Mouse (Mus musculus) gastrocnemius, adult 8-10 months (tissue): ENCODE data around the gene Grin2c. TPM values are rescaled to one million over a fixed set of nuclear protein-coding genes. Genes with fewer than 3 reads are reported as not detected.

Source experiments
- DNase-seq, 2 experiments: peaks; one replicate each; pipeline ENCODE4 v3.0.0; 2022; ENCODE audit warnings: low spot score in 2 of 2
- total RNA-seq, 4 experiments: library from RNA; stranded (reverse); gene quantifications; 2 replicates each; pipeline ENCODE4 v1.2.4; 2022

Gene Grin2c
- total RNA-seq, 4 experiments from 2014 or later: 0.05 to 0.16 (median 0.14) TPM

DNA sequence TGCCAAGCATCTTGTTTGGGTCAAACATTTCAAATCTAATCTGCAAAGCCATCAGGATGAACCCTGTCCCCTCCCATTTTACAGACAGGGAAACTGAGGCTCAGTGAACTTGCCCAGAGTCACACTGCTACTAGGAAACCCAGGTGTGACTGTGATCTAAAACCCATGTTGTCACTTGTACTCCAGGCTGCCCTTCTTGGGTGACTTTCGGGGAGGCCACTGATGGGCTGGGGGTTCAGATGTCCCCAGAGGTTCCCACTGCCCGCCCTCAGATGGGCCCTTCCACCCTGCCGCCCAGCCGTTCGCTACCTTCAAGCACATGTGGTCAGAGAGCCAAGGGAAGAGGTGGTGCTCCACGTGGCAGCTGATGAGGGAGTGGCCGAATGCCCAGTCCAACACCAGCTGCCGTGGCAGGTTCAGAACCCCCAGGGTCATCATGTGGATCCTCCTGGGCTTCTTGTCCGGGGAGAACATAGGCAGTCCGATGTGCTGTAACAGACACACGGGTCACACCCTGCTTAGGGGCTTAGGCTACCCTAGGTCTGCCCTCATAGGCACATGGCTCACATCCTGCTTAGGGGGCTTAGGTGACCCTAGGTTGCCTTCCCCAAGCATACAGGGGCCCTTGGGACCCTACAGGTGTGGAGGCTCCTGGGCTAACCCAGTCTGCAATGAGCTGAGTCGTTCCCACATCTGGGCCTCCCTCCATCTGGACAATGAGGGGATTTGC is 17.0 kb upstream of the Grin2c start:
- DNase-seq: no peak

DNA sequence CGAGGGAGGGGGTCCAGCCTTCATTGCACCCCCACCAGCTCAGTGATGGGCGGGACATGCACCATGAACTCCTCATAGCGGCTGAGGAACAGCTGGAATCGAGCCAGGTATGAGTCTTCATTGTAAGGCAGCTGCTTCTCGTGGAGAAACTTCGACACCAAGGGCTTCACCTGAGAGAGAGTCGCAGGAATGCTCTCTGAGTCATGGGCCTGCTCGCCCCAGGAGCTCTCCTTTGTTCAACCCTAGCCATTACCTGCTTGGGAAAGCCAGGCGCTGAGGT is 16.4 kb upstream of the Grin2c start:
- DNase-seq: no peak

DNA sequence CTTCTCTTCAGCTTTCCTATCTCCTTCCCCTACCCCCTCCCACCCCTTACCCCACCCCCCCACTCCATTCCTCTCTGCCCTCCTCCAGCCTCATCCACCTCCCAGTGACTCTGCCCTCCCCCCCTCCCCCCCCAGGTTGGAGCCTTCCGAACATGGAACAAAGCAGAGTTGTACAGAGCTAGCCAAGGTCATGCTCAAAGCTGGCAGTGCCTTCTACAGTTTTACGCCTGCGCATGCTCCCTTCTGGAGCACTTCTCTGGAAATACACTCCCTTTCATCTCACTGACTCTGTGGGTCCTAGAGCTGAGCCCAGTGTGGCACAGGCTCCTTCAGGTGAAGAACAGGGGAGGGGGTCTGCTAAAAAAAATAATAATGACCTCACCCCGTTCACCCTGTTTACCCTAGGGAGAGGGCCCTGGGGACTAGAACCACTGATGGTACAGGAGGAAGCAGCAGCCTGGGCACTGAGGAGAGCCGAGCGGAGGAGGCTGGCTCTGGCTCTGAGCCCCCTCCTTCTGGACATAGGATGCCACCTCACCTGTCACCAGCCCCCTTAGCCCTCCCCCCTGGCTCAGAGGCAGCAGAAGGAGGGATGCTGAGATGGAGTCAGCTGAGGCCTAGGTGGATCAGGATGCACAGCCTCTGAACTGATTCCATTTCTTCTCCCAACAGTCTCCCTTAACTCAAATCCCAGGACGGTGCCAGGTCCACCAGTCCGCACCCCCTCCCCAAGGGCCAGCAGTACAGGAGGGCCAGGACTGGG is 15.9 kb upstream of the Grin2c start:
- DNase-seq: no peak

DNA sequence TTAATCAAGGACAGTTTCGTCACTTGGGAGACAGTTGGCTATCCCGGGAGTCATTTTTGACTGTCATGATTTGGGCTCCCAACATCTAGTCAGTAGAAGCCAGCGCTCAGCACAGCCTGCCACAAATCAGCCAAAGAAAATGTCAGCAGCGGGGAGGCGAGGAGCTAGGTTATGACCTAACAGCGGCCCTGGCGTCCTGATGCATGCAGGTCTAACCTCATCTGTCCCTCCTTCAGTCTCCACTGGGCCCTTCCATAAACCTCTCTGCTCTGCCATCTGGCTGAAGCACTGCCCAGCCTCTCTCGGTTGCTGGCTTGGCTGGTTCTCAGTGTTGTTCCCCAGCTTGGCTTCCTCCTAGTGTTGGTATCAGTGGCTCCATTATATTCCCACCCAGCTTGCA is 15.3 kb upstream of the Grin2c start:
- DNase-seq: no peak

DNA sequence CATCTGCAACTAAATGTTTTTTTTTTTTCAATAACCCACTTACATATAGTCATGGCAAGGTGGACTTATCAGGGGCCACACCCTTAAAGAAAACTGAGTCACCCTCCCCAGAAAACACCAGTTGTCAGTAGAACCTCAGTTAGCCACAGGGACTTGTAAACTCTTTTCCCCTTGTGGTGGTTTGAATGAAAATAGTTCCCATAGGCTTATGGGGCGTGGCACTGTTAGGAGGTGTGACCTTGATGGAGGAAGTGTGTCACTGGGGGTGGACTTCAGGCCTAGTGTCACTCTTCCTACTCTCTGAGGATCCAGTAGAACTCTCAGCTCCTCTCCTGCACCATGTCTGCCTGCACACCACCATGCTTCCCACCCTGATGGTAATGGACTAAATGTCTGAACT is 12.7 kb upstream of the Grin2c start:
- no peak for DNase-seq

DNA sequence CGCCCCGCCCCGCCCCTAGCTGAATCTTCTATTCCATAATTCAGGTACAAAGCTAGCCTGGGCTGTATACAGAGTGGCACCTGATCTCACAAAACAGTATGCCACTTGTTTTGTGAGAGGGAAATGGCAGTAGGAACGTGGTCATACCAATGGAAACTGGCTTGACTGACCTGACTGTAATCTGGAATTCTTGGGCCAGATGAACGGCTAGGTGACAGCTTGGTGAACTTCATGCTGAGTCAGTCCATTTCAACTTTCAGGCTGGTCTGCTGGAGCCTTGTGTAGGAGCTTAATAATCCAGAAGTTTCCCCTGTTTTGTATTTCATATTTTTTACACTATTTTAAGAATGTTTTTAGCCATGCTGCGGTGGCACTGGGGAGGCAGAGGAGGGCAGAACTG is 11.1 kb upstream of the Grin2c start:
- DNase-seq: no peak

DNA sequence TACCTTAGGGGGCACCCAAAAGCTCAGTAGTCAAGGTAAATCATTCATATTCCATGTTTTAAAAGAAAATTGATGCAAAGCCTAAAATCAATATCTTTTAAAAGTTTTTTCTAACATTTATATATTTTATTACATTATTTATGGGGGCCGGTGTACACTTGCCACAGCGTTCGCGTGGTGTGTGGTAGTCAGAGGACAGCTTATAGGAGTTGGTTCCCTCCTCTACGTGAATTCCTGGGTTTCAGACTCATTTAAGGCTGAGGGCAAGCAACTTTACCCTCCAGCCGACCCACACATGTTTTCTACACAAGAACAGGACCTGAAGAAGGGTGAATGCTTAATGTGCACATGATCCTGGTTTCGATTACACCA is 10.5 kb upstream of the Grin2c start:
- no peak for DNase-seq

DNA sequence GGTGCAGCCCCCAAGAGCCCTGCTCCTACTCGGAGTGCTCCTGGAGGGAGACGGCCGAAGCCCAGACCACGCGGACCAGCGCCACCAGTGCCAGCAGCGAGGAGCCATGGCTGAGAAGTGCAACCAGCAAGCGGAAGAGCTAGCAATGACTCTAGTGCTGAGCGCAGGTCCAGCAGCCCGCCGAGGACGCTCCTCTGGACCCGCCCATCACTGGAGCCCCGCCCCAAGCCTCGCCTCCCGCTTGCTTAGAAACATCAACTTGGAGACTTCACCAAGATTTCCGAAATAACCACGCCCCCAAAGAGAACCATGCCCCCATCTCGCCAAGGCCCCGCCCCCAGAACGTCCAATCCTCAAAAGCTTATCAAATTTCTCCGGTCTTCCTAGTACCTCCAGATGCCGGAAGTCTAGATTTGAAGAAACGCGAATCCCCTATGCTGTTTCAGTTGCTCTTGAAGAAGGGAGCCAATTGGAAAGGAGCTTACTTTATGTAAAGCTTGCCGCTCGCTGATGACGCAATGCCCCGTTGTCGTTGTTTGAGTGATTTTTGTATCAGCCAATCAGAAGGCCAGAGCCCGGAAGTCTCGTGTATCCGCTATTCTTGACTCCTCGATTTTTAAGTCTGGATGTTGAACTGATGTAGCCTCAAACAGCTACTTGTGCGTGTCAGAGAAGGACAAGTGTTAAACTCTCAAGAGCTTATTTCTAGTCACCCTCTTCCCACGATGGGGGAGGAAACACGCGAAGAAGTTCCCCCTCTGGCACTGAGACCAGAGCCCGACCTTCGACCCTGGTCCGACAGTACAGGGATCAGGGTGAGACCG is 9.9 kb upstream of the Grin2c start, which contains the start of gene Fdxr:
Gene Fdxr, minus strand, starts transcription at position 271 of the 824 bp plus-strand sequence.
- peak; percentile 98 for DNase-seq

DNA sequence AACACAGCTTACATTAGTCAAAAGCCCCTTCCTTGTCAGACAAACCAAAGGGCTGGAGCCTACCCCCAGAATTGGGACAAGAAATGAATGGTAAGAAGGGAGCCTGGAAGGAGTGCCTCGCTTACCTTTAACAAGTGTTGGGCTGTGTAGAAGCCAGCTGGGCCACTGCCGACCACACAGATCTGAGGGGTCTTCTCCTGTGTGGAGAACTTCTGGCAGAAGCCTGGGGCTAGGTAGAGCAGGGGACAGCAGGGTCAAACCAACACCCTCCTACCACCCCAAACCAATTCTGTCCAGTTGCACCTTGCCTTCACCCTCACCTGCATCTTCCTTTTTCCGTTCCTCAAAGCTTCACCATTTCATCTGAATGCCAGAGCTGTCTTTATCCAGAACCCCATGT is 8.9 kb upstream of the Grin2c start:
- DNase-seq: no peak

DNA sequence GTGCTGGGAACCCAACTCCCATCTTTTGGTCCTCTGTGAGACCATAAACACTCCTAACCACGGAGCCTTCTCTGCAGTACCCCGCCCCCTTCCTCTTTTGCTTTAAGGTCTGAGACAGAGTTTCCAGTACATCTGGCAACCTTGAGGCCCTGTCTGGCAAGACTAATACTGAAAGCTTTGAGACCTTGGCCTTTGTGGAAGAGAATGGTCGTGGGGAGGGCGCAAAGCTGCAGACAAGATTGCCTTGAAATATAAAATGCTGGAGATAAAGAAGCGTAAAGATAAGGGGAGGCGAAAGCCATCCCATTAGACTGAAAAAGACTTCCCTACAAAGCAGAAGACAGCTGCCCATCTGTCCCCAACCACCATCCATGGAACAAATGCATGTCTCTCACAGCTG is 8.5 kb upstream of the Grin2c start:
- DNase-seq: no peak

DNA sequence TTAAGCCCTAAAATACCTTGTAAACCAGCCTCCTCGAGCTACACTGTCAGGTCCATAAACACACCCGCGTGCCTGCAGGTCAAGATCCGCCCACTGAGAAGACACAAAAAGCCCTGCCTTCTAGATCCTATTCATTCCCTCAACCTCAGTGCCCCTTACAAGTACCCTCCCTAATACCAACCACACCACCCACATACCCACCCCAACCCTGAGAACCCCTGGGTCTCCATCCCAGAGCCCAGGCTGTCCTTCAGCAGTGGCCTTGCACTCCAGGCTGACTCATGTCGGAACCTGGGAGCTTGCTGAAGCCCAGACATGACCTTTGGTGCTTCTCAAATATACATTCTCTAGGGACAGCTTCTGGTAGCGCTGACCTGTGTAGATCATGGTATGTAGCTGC is 7.7 kb upstream of the Grin2c start:
- DNase-seq: no peak

DNA sequence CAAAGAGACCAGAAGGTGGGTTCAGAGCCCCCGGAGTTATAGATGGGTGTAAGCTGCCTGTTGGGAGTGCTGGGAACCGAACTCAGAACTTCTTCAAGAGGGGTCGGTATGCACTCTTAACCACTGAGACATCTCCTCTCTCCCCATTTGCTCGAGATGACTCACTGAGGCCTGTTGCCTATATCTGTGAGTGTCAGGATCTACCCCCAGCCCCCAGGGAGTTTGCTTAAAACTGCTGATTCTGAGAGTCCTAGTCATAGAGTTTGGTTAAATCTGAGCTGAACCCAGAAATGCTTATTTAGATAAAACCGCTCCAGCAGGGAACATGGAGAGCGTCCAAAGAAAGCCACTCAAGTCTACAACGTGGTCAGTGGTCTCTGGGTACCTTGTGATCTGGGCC is 7.1 kb upstream of the Grin2c start:
- no peak for DNase-seq

DNA sequence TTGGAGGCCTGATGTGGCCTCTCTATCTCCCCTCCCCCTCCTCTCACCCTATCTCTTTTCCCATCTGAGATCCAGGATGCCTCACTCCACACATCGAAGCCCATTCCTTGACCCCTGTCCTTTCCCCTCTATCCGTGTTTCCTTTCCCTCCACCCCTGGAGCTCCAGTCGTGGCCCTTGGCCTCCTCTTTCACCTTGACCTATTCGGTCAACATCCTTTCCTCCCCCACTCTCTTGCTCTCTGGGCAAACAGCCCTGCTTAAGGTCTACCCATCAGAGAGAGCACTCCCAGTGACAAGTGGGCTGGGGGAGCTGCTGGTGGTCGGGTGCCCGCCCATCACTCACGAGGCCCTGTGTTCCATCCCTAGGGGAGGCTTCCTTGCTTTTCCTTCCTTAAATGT is 6.7 kb upstream of the Grin2c start:
- no peak for DNase-seq

DNA sequence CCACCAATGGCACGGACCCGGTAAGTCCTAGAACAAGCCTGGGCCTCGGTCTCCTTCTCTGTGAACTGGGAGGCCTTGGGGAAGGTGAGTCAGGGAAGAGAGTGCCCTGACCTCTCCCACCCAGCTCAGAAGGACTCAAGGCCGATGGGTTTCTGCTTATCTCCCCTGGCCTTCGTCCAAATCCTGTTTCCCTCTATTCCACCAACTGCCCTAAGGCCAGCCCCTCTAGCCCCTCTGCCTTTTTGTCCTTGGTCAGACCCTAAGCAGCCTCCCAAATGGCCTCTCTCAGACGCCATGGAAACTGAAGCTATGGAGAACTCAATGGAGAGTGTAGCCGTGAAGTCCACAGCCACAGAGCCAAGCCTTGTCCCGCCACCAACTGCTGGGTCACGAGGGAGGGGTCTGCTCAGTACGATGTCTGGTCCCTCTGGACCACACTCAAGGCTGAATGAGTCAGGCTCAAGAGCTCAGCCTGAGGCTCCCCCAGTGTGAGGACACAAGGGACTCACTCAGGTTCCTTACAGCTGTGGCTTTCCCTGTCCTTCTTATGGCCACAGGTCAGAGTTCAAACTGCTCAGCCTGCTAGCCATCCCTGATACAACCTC is 6.0 kb upstream of the Grin2c start:
- no peak for DNase-seq

DNA sequence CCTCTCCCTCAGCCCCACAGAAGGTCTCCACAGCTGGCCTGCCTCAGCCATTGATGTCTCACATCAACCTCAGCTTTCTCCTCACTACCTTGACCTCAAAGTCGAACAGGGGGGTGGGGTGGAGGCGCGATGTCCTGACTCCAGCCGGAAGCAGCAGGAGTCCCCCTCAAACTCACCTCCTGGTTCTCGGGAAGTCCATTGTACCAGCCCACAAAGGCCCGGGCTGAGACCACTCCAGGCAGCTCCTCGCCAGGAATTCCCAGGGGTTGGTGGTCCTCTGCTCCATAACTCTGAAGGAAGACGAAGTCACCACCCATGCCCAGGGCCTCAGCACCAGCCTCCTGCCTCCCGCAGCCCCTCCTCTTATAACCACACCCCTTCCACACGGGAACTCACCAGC is 4.4 kb upstream of the Grin2c start:
- DNase-seq: no peak

DNA sequence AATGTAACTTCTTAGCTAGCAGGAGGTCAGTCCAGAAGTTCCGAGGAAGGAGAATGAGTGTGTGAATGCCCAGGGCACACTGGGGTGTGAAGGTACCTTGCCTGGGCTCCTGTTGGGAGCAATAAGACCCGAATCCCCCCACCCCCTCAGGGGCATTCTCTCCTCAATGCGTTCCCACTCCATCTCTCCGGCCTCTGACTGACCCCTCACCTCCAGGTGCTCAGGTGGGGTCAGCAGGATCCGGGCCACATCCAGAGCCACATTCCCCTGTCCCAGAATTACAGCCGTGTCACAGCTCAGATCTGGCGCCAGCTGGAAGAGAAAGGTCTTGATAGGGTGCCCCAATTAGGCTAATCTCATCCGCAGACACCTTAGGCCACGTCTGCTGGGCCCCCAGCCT is 4.0 kb upstream of the Grin2c start:
- no peak for DNase-seq

DNA sequence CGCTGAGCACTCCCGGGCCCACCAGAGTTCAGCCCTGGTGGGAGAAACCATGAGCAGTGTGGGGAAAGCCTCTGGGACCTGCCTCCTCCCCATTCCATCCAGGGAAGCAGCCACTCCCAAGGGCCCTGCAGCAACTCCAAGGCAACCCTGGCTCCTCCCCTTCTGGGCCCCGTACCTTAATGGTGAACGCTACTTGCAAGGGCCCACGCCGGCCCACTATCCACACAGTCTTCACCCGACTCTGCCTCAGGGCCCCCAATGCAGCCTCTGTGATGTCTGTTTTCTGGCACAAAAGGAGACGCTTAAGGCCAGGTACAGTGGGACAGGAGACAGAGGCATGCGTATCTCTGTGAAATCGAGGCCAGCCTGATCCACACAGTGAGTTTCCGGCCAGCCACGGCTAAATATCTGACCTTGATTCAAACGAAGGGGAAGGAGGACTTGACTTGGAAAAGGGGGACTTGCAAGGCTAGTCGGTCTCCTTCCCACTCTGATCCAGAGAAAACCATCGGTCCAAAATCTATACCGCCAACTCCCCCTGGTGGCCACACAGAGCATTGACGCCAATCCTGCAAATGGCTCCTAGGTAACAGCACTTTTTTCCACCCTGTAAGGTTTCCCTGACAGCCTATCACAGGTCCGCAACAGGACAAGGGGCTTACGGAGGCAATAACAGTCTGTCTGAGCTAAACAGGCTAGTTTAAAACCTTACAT is 3.3 kb upstream of the Grin2c start:
- DNase-seq: peak; percentile 35 to 56

DNA sequence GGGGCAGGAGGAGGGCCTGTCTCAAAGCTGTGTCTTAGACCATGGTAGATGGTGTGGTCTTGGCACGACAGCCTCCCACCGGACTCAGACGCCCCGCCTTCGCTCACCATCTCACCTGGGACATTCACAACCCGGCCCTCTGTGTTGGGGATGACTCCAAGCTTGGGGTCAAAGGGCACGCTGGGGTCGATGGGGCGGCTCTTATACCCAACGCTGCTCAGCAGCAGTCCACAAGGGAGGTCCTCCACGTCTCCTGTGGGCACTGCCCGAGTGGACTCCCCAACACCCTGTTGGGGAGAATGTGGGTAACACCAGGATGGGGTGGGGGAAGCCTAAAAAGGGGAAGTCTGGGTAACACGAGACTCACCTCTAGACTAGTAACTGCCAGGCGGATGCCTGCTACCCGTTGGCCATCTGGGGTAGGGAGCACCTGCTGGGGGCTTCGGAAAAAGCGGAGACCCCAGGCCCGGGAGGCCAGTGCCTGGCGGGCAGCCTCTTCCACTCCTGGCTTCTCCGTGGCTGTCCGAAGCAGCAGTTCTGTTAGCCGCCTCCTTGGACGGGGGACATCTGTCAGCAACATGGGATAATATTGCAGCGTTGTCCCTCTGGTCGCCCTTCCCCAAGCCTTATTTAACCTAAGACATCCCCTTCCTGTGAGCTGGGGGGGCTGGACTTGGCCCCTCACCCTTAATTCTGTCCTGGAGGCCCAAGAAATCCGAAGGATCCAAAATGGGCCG is 2.5 kb upstream of the Grin2c start:
- DNase-seq: no peak

DNA sequence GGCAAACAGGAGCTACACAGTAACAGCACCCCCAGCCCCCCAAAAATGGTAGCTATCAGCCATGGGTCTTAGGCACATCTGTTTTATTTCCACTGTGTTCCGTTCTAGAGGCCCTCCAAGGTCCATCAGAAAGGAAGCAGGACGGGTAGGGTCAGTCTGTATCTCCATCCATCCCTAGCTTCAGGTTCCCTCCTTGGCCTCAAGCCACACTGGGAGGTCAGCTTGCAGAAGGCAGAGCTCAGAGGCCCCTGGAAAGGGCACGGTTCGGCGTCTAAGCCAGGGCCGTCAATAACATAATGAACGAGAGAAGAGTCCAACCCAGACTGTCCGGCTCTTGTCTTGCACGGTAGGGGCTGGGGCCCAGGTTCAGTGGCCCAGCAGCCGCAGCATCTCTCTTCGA is 915 bp upstream of the Grin2c start:
- DNase-seq: no peak

DNA sequence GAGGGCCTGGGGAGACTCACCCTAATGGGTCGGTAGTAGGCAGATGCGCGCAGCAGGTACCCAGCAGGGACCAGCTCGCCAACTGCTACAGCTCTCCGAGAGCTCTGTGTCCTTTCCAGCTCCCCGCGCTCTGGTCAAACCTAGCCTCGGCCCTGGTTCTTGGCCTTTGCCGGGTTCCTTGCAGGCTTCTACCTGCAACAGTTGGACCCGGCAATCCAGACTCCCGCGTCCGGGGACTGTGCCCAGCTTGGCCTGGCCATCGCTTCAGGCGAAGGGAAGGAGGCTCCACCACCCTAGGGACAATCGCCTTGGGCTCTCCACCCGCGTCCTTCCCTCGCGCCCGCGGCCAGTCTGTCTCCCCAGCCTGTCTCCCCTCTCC is 654 bp downstream of the Grin2c start:
- no peak for DNase-seq
